Mouse (Mus musculus) E14TG2a.4 (cell line): ENCODE measurements at regions not wholly inside any gene's neighbourhood (a gene's known extent, or its start where the extent isn't known, plus 50 kb on each side); places are given as distances from the start of the nearest gene placed in this dataset.

Experiments used
- CTCF ChIP-seq: conservative IDR thresholded peaks from 2 replicates; pipeline ENCODE4 v1.5.1; 2014; ENCODE audit warnings: low read length
- POU5F1 ChIP-seq: IDR thresholded peaks from 2 replicates; pipeline ENCODE4 v1.6.1; 2014; ENCODE audit warnings: low read length, borderline replicate concordance

DNA sequence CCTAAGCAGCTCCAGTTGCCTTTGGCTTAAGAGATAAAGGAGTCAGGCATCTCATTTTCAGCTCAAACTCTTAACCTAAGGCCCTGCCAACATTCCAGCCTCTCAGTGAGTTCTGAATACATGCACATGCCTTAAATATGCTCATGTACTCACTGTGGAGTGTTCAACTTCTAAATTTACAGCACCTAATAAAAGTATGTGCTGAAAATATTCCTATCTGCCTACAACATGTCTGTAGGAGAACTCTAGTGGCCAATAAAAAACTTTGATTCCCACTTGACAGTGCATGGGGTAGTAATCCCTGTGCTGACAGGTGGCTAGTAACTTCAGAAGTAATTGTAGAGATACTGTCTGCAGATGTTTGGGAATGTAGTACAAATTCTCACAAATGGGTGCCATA lies 319.3 kb upstream of the Intu start:
- TF ChIP-seq CTCF, result no peak
- TF ChIP-seq POU5F1, result no peak
